In the genomic region with DNA sequence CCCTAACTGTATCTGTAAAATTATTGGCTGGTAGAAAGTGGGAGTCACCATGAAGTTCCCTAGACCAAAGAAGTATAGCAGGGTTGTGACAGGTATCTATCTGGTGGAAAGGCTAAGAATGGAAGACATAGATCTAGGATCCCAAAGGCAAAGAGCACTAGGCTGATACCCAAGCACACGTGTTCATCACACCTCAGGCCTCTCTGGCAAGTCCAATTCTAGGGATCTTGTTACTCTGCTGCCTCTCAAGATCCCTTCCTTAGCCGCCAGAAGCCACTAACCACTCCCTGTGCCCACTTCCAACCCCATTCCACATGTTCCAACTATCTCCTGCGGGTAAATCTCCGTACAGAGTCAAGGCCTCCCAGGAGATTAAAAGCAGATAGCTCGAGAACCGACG, we compare ENCODE assay signal across 8 mouse cellular contexts. TPM values are rescaled to one million over a fixed set of nuclear protein-coding genes. Genes with fewer than 3 reads are reported as not detected.
DNase-seq lines count a peak whose midpoint lies in the region; TF ChIP-seq lines count a peak whose summit lies in the region.

No protein-coding gene starts in this region.

- no peak for TF ChIP-seq EP300 in heart, adult 2 months (IDR thresholded peaks at IDR 0.05; ENCODE audit: insufficient read depth, low read depth, low read length)

- H3K4me1 ChIP-seq in heart, adult 2 months (ENCODE audit: control insufficient read depth, insufficient read depth, low read length) = peaks cover 9% of the 10 kb centered on the region
- peaks cover 1% of the 10 kb centered on the region; the same call in 1 of the 2 replicates for H3K4me1 ChIP-seq in cortical plate, adult 2 months (ENCODE audit: control insufficient read depth, insufficient read depth, low read length)
- peaks cover 22% of the 10 kb centered on the region for H3K4me1 ChIP-seq in limb, embryonic 10.5 days

- no peak for TF ChIP-seq CTCF in heart, adult 2 months (IDR thresholded peaks at IDR 0.05)
- TF ChIP-seq CTCF in cortical plate, adult 2 months (IDR thresholded peaks at IDR 0.05; ENCODE audit: extremely low read depth, insufficient read depth, low read length) = no peak

- H3K4me3 ChIP-seq in heart, adult 2 months = peak overlapping the region; percentile 77
- H3K4me3 ChIP-seq in cortical plate, adult 2 months (ENCODE audit: insufficient read depth, low read length) = peak overlapping the region; percentile 73
- H3K4me3 ChIP-seq in limb, embryonic 10.5 days = peak overlapping the region; percentile 87

- peak overlapping the region; percentile 98 for H3K27ac ChIP-seq in heart, adult 2 months
- H3K27ac ChIP-seq in cortical plate, adult 2 months (ENCODE audit: insufficient read depth, low read length) = no peak overlapping the region
- H3K27ac ChIP-seq in limb, embryonic 10.5 days = peak overlapping the region; percentile 96

- H3K9me3 ChIP-seq in limb, embryonic 10.5 days (replicated peaks) = no peaks in the 10 kb centered on the region

- peaks cover 7% of the 10 kb centered on the region; the same call in 1 of the 2 replicates for H3K36me3 ChIP-seq in heart, adult 2 months (ENCODE audit: control insufficient read depth, insufficient read depth, low read length)
- peaks cover 60% of the 10 kb centered on the region for H3K36me3 ChIP-seq in limb, embryonic 10.5 days
- H3K36me3 ChIP-seq in splenic B cell, adult 2 months (ENCODE audit: control insufficient read depth, insufficient read depth, low read length, poor library complexity, severe bottlenecking) = peaks cover 19% of the 10 kb centered on the region

- 0% methylated on average over 7 of the region's 7 CpGs for WGBS in heart, adult 2 months
- WGBS in limb, embryonic 10.5 days = under 1% methylated on average over 7 of the region's 7 CpGs

- H3K27me3 ChIP-seq in heart, adult 2 months (ENCODE audit: control insufficient read depth, insufficient read depth, low read length) = no peaks in the 10 kb centered on the region
- H3K27me3 ChIP-seq in limb, embryonic 10.5 days (ENCODE audit: low read depth, poor library complexity, severe bottlenecking) = no peaks in the 10 kb centered on the region
- H3K27me3 ChIP-seq in splenic B cell, adult 2 months (ENCODE audit: control insufficient read depth, insufficient read depth, low read length, poor library complexity, severe bottlenecking) = no peaks in the 10 kb centered on the region

- intact Hi-C loops in heart, adult 2 months (cut with DNase I) = loop anchor here (2.0 kb wide), 1 partner anchor 35 kb away; a partner anchor contains a TSS

- 0 out of 2 replicates have a peak, but pooled peaks cover 1% of the 10 kb centered on the region for H3K79me2 ChIP-seq in heart, adult 2 months (replicated peaks; ENCODE audit: control insufficient read depth, insufficient read depth, low read length)

- peak in 1 of 2 experiments; percentile 14 for DNase-seq in heart, adult 2 months
- no peak for DNase-seq in heart, adult 18-20 months
- peak; percentile 32 for DNase-seq in A20 (ENCODE audit: low read depth, low spot score)
- no peak for DNase-seq in limb, embryonic 10.5 days (ENCODE audit: low spot score)
- DNase-seq in splenic B cell, adult 2 months (ENCODE audit: low read depth, low spot score) = peak; percentile 10
- DNase-seq in thymus, postnatal 10 days (ENCODE audit: low spot score in 2 of 2) = no peak
- no peak for DNase-seq in layer of hippocampus, adult 8-10 months (ENCODE audit: low spot score in 2 of 2)

- no peak for TF ChIP-seq POLR2A in heart, adult 2 months (IDR thresholded peaks at IDR 0.05; ENCODE audit: insufficient read depth, low read depth, low read length)
- no peak for TF ChIP-seq POLR2A in cortical plate, adult 2 months (IDR thresholded peaks at IDR 0.05; ENCODE audit: extremely low read depth, insufficient read depth, low read length)

- H3K9ac ChIP-seq in heart, adult 2 months (ENCODE audit: low read depth, low read length) = peak overlapping the region; percentile 87

RNA-seq across cellular contexts. Expression of a gene that starts 1.1 kb away (rescaled TPM):
- 10 to 100 TPM; 38.9 to 40.7 TPM for total RNA-seq in heart, adult 2 months (2021)
- polyA plus RNA-seq in heart, adult 2 months (2012; rRNA removed) = 32.2 and 40.4 TPM in 2 replicates
- 10 to 100 TPM; 40.2 to 44.3 TPM for total RNA-seq in heart, adult 18-20 months (2021)
- polyA plus RNA-seq in cortical plate, adult 2 months (2012; rRNA removed) = 87.3 and 95.9 TPM in 2 replicates
- polyA plus RNA-seq in limb, embryonic 10.5 days (2016; fragmentation: Nextera tagmentation; extraction: Ambion mirVana) = 142 and 157 TPM in 2 replicates
- total RNA-seq in layer of hippocampus, adult 8-10 months (2022) = 100 to 1,000 TPM in 3 of 4 experiments, 10 to 100 TPM in 1; 94.2 to 118 (median 109) TPM

RNA-seq across cellular contexts. Expression of a gene that starts 30.5 kb away (rescaled TPM):
- 10 to 100 TPM; 50.3 to 51.2 TPM for total RNA-seq in heart, adult 2 months (2021)
- polyA plus RNA-seq in heart, adult 2 months (2012; rRNA removed) = 55.1 and 67.3 TPM in 2 replicates
- 10 to 100 TPM; 39.1 to 44.6 TPM for total RNA-seq in heart, adult 18-20 months (2021)
- polyA plus RNA-seq in cortical plate, adult 2 months (2012; rRNA removed) = 363 and 441 TPM in 2 replicates
- polyA plus RNA-seq in limb, embryonic 10.5 days (2016; fragmentation: Nextera tagmentation; extraction: Ambion mirVana) = 84.7 and 106 TPM in 2 replicates
- 100 to 1,000 TPM; 160 to 279 (median 221) TPM for total RNA-seq in layer of hippocampus, adult 8-10 months (2022)

RNA-seq across cellular contexts. Expression of a gene that starts 35.4 kb away (rescaled TPM):
- total RNA-seq in heart, adult 2 months (2021) = 10 to 100 TPM; 53.3 to 55.6 TPM
- polyA plus RNA-seq in heart, adult 2 months (2012; rRNA removed) = 16.5 and 21.7 TPM in 2 replicates
- total RNA-seq in heart, adult 18-20 months (2021) = 10 to 100 TPM; 43.6 to 55.5 TPM
- polyA plus RNA-seq in cortical plate, adult 2 months (2012; rRNA removed) = 43.5 and 43.9 TPM in 2 replicates
- 132 and 134 TPM in 2 replicates for polyA plus RNA-seq in limb, embryonic 10.5 days (2016; fragmentation: Nextera tagmentation; extraction: Ambion mirVana)
- total RNA-seq in layer of hippocampus, adult 8-10 months (2022) = 100 to 1,000 TPM in 3 of 4 experiments, 10 to 100 TPM in 1; 94.2 to 132 (median 105) TPM

Comparison
In these comparisons a context has a peak if more than half of its experiments do, and no peak if none do; other contexts are left out.
1. DNase-seq: peak in A20 (single experiment) and splenic B cell, adult 2 months (single experiment); none in heart, adult 18-20 months (0 of 2), limb, embryonic 10.5 days (single experiment), thymus, postnatal 10 days (0 of 2) and layer of hippocampus, adult 8-10 months (0 of 2).
2. Peak in every context shown above with its lines, with median percentiles within 50 percentile points of each other: H3K4me3 ChIP-seq.